Mouse (Mus musculus) urinary bladder, adult 18-20 months (tissue): ENCODE results near the gene Ppm1m.

Source experiments
- DNase-seq, 2 experiments: peaks; one replicate each; pipeline ENCODE4 v3.0.0; 2022; ENCODE audit warnings: low spot score in 2 of 2, mixed read lengths in 2 of 2

Ppm1m gene

DNA sequence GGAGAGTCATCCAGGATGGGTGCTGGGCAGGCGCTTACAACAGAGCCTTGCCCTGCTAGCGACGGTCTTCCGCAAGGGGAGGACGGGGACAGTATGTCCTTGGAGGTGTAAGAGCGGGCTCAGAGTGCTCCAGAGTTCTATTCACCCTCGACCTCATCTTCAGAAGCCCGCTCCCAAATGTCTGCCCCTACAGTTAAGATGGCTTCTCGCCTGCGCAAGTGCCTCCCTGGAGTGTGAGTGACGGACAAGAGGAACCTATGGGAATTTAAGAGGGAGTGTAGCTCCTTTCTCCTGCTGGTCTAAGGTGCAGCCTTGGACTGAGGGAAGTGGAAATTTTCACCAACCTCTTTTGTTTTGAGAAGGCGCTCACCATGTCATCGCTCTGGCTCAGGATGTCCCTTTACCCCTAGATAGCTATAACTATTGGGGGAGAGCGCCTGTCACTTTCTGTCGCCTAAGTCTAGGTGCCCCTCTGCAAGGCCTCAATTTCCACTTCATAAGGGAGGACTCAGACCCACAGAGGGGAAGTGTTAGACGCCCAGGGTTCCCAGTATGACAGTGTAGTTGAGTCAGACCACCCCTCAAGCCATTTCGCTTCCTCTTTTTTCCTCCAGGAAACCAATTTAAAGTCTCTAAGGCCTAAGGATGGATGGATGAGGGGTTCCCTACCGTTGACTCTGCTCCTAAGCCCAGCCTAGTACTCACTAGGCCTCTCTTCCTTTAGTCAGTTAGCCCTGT lies at the start of gene Ppm1m:
Gene Ppm1m, minus strand, starts transcription at position 212 of the 738 bp plus-strand sequence.
- DNase-seq = no peak

DNA sequence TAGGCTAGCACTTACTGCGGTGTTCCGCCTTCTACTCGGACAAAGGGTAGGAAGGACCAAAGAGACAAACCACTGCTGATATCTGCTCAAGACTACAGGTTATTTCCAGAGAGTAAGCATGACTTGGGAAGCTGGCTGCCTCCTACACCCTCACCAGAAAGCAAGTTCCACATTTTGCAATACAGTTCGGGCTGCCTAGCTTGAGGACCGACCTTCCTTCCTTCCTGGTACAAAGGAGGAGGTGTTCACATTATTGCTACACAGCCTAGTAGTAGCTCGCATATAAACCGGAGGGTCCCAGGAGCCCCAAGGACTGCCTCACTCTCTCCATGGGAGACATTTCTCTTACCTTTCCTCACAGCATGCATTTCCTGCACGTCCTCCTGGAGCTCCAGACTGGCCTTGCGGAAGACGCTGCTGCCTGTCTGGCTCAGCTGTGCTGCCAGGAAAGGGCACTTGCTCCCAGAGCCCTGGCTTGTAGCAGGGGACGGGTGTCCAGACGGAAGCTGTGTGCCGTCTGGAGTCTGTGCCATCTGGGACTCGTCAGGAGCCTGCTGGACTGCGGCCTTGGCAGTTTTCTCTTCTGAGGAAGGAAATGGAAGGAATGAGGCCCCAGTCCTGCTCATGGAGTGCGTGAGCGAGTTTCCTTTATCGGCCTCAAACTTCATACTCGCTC lies 43.4 kb upstream of the Ppm1m start:
- no peak for DNase-seq

- no peak for DNase-seq
These were observed 42.1 kb upstream of the Ppm1m start for GRCm38 (mm10) chr9:106241541-106242164.

- DNase-seq = no peak
These were observed 38.3 kb upstream of the Ppm1m start for GRCm38 (mm10) chr9:106237878-106238277.

DNA sequence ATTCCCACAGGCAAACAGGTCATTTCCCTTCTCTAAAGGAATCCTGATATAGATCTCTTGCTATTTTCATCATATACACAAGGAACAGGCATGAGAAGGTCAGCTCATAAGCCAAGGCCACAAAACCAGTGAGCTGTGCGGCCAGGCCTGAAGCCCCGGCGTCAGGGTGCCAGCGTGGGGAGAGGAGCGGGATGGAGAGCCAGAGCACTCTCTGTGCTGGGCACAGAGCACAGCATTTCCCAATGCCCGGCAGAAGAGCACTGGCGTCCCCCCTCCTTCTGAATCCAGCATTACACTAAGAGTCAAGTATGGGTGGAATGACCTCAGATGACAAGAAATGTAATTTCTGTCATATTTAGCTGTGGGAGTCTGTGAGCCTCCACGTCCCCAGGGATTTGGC lies 37.9 kb upstream of the Ppm1m start:
- no peak for DNase-seq

- no peak for DNase-seq
These were observed 37.3 kb upstream of the Ppm1m start for GRCm38 (mm10) chr9:106236818-106237211.

DNA sequence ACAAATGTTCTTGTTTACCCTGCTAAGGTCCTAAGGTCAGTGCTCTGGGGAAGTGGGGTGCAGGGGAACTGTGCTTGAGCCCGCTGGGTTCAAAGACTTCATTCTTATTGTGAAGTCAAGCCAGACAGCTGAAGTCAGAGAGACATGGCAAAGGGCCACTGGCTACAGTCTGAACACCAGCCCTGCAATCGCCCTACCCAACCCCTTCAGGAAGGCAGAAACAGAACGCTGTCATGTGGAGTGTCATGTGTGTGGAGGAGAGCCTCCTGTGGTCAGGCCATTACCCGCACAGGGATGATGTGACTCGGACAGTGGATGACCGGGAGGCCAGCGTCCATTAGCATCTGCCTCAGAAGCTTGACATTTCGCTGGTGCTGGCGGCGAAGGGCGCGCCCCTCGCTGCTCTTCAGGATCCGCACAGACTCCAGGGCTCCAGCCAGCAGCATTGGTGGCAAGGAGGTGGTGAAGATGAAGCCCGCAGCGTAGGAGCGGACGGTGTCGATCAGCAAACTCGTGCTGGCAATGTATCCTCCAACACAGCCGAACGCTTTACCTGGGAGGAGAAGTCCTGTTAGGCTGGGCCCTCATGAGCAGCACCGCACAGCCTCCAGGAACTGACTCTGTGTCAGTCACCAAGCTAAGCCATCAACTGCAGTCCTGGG lies 36.7 kb upstream of the Ppm1m start:
- no peak for DNase-seq

- no peak for DNase-seq
These were observed 35.8 kb upstream of the Ppm1m start for GRCm38 (mm10) chr9:106235194-106235830.

- DNase-seq = no peak
These were observed 34.4 kb upstream of the Ppm1m start for GRCm38 (mm10) chr9:106233953-106234352.

- no peak for DNase-seq
These were observed 33.4 kb upstream of the Ppm1m start for GRCm38 (mm10) chr9:106232956-106233355.

DNA sequence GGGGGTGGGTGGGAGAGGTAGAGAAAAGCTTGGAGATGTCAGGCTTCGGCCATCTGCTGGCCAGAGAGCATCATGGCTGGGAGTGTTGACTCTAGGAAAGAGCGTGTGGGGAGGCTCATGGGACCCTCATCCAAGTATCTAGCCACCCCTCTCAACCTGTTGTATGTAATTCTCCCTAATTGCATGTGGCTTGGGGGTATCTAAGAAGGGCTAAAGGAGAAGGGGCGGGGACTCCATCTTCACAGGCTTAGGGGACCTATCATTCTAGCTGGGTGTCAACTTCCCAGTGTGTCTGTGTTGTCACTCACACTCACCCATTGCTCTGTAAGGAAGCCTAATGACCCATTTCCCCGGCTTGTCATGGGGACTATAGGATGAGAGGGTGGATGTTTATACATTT lies 32.3 kb upstream of the Ppm1m start:
- DNase-seq = no peak

- DNase-seq = no peak
These were observed 31.7 kb upstream of the Ppm1m start for GRCm38 (mm10) chr9:106231220-106231619.

- no peak for DNase-seq
These were observed 31.2 kb upstream of the Ppm1m start for GRCm38 (mm10) chr9:106230734-106231106.

DNA sequence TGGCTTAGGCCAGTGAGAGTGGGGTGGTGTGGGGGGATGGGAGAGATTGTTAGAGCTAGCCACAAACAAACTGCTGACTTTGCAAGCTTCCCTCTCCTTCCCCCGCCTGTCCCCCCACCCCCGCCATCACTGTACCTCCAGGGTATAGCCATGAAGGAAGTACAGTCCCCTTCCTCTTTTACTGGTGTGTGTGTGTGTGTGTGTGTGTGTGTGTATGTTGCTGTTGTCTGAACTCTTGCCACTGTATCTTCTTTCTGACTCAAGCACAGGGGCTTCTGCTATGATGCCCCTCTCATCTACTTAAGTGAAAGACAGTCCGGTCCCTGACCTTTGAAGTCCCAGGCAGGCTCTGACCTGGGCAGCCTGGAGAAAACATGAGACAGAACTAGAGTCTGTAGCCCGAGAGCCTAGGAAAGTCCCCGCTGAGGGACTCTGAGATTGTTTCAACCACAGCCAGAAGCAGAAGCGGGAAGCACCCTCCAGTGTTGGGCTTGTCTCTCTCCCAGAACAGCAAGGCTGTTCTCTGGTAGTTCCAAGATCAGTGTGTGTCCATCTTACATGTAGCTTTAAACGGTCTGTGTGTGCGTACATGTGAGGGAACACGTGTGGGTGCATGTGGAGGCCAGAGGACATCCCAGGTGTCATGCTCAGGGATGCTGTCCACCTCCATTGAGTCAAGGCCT lies 30.6 kb upstream of the Ppm1m start:
- no peak for DNase-seq

DNA sequence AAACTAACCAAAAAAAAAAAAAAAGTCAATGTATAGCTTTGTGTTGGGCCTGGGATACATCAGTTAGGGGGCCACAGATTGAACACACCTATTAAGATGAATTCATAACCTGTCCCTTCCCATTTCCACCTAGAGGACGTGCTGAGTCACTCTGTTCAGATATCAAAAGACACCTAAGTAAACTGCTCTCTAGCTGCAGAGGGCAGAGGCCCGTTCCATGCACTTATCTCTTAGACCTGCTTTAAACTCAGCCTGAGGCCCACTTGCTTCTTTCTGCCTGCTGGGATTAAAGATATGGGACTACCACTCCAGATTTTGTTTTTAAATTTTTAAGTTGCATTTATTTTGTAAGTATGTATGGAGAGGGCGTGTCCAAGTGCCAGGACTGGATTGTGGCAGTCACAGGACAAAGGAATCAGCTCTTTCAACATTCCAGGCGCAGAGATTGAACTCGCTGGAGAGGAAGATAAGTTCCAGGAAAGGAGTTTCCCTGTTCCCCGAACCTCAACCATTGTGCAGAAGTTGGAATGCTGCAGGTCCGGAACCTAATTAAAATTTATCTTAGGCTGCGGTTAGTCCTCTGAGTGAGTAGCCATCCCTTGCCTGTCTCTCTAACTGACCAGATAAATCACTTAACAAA lies 28.4 kb upstream of the Ppm1m start:
- DNase-seq = no peak

GRCm38 (mm10) chr9:106226151-106226682 lies 26.7 kb upstream of the Ppm1m start:
- DNase-seq = no peak

DNA sequence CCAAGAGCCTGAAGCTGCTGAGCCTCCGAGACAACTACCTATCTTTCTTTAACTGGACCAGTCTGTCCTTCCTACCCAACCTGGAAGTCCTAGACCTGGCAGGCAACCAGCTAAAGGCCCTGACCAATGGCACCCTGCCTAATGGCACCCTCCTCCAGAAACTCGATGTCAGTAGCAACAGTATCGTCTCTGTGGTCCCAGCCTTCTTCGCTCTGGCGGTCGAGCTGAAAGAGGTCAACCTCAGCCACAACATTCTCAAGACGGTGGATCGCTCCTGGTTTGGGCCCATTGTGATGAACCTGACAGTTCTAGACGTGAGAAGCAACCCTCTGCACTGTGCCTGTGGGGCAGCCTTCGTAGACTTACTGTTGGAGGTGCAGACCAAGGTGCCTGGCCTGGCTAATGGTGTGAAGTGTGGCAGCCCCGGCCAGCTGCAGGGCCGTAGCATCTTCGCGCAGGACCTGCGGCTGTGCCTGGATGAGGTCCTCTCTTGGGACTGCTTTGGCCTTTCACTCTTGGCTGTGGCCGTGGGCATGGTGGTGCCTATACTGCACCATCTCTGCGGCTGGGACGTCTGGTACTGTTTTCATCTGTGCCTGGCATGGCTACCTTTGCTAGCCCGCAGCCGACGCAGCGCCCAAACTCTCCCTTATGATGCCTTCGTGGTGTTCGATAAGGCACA lies 26.1 kb upstream of the Ppm1m start:
- DNase-seq = no peak

- no peak for DNase-seq
These were observed 23.4 kb upstream of the Ppm1m start for GRCm38 (mm10) chr9:106222994-106223393.

- DNase-seq = no peak
These were observed 22.8 kb upstream of the Ppm1m start, which contains the start of gene Tlr9 for GRCm38 (mm10) chr9:106222261-106222851. Gene Tlr9, plus strand, starts transcription at chr9:106222598.
